Mouse (Mus musculus): ENCODE results near the gene Irf8. TPM values are rescaled to one million over a fixed set of nuclear protein-coding genes. Genes with fewer than 3 reads are reported as not detected.

Gene Irf8
- polyA plus RNA-seq, 1 experiment from 2014 or later = 31.8 TPM

- H3K9ac ChIP-seq (replicated peaks) = no peak overlapping the region
- peaks cover 22% of the 10 kb centered on the region for H3K4me1 ChIP-seq (ENCODE audit: insufficient read depth)
- TF ChIP-seq EP300 (IDR thresholded peaks at IDR 0.05; ENCODE audit: low read depth) = no peak
- TF ChIP-seq CTCF (IDR thresholded peaks at IDR 0.05; ENCODE audit: low read depth) = no peak
- peak overlapping the region; percentile 79 for H3K27ac ChIP-seq (ENCODE audit: low read depth)
- no peak overlapping the region for H3K4me2 ChIP-seq (ENCODE audit: low read depth, low read length)
- ATAC-seq = 0 out of 2 replicates have a peak, but pooled peaks have one; percentile 4
- WGBS (ENCODE audit: insufficient replicate concordance) = 78% methylated on average over 7 of the region's 7 CpGs
- no peaks in the 10 kb centered on the region for H3K9me3 ChIP-seq (ENCODE audit: low read length)
- no peak overlapping the region for H3K4me3 ChIP-seq (ENCODE audit: low read depth, low read length)
- no peaks in the 10 kb centered on the region for H3K27me3 ChIP-seq (ENCODE audit: insufficient read depth, low read length)
- DNase-seq = no peak
- H3K36me3 ChIP-seq (replicated peaks; ENCODE audit: insufficient read depth, low read length) = peaks cover 13% of the 10 kb centered on the region
Measured at GRCm38 (mm10) chr8:120747286-120747685, 11.1 kb downstream of the Irf8 start.

- no peaks in the 10 kb centered on the region for H3K27me3 ChIP-seq (ENCODE audit: insufficient read depth, low read length)
- H3K9ac ChIP-seq (replicated peaks) = no peak overlapping the region
- no peaks in the 10 kb centered on the region for H3K9me3 ChIP-seq (ENCODE audit: low read length)
- H3K27ac ChIP-seq (ENCODE audit: low read depth) = no peak overlapping the region; the same call in 1 of the 2 replicates
- TF ChIP-seq CTCF (IDR thresholded peaks at IDR 0.05; ENCODE audit: low read depth) (no peak), EP300 (IDR thresholded peaks at IDR 0.05; ENCODE audit: low read depth) (no peak)
- H3K36me3 ChIP-seq (replicated peaks; ENCODE audit: insufficient read depth, low read length) = peaks cover 28% of the 10 kb centered on the region
- ATAC-seq (peak; percentile 16; the same call in 1 of the 2 replicates), DNase-seq (no peak)
- H3K4me3 ChIP-seq (ENCODE audit: low read depth, low read length) = no peak overlapping the region
- H3K4me1 ChIP-seq (ENCODE audit: insufficient read depth) = peaks cover 8% of the 10 kb centered on the region
- 55% methylated on average over 9 of the region's 9 CpGs for WGBS (ENCODE audit: insufficient replicate concordance)
- no peak overlapping the region for H3K4me2 ChIP-seq (ENCODE audit: low read depth, low read length)
Measured at GRCm38 (mm10) chr8:120750616-120751015, 14.5 kb downstream of the Irf8 start.

GRCm38 (mm10) chr8:120751226-120752081, 15.3 kb downstream of the Irf8 start:
- peak overlapping the region; percentile 59 for H3K4me2 ChIP-seq (ENCODE audit: low read depth, low read length)
- DNase-seq = no peak
- H3K9ac ChIP-seq (replicated peaks) = peak overlapping the region; percentile 26; the same call in 1 of the 2 replicates
- H3K27me3 ChIP-seq (ENCODE audit: insufficient read depth, low read length) = no peaks in the 10 kb centered on the region
- no peak for ATAC-seq
- peaks cover 28% of the 10 kb centered on the region for H3K36me3 ChIP-seq (replicated peaks; ENCODE audit: insufficient read depth, low read length)
- 63% methylated on average over 21 of the region's 21 CpGs for WGBS (ENCODE audit: insufficient replicate concordance)
- H3K27ac ChIP-seq (ENCODE audit: low read depth) = peak overlapping the region; percentile 71
- H3K4me1 ChIP-seq (ENCODE audit: insufficient read depth) = peaks cover 8% of the 10 kb centered on the region
- no peak for TF ChIP-seq CTCF (IDR thresholded peaks at IDR 0.05; ENCODE audit: low read depth)
- no peak for TF ChIP-seq EP300 (IDR thresholded peaks at IDR 0.05; ENCODE audit: low read depth)
- H3K4me3 ChIP-seq (ENCODE audit: low read depth, low read length) = 0 out of 2 replicates have a peak overlapping the region, but pooled peaks have one; percentile 10
- H3K9me3 ChIP-seq (ENCODE audit: low read length) = no peaks in the 10 kb centered on the region

DNA sequence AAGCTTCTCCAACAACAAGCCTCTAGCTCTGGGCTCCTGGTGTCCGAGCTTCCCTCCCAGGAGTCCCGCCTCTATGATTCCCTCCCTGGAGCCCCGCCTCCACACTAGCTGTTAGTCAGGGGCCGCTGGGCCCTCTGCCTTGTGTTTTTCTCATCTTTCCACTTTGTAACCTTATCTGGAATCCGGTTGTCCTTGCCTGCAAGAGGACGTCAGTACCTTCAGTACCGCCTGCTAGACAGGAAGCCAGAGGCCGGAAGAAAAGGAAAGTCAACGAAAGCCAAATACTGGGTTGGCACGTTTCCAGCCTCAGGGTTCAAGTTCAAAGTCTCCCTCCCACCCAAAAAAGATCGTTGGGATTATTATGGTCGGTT, 15.9 kb downstream of the Irf8 start:
- Histone ChIP-seq H3K4me2 (ENCODE audit: low read depth, low read length) (peak overlapping the region; percentile 59), H3K27me3 (ENCODE audit: insufficient read depth, low read length) (no peaks in the 10 kb centered on the region), H3K4me3 (ENCODE audit: low read depth, low read length) (0 out of 2 replicates have a peak overlapping the region, but pooled peaks have one; percentile 10), H3K9me3 (ENCODE audit: low read length) (no peaks in the 10 kb centered on the region), H3K4me1 (ENCODE audit: insufficient read depth) (peaks cover 8% of the 10 kb centered on the region), H3K36me3 (replicated peaks; ENCODE audit: insufficient read depth, low read length) (peaks cover 28% of the 10 kb centered on the region), H3K27ac (ENCODE audit: low read depth) (peak overlapping the region; percentile 71), H3K9ac (replicated peaks) (0 out of 2 replicates have a peak overlapping the region, but pooled peaks have one; percentile 26)
- DNase-seq (peak; percentile 58), ATAC-seq (peak; percentile 63)
- peak; percentile 68 for TF ChIP-seq EP300 (IDR thresholded peaks at IDR 0.05; ENCODE audit: low read depth)
- no peak for TF ChIP-seq CTCF (IDR thresholded peaks at IDR 0.05; ENCODE audit: low read depth)
- 12% methylated on average over 12 of the region's 12 CpGs for WGBS (ENCODE audit: insufficient replicate concordance)

- Histone ChIP-seq H3K27ac (ENCODE audit: low read depth) (no peak overlapping the region), H3K27me3 (ENCODE audit: insufficient read depth, low read length) (no peaks in the 10 kb centered on the region), H3K4me2 (ENCODE audit: low read depth, low read length) (no peak overlapping the region), H3K9ac (replicated peaks) (no peak overlapping the region), H3K4me1 (ENCODE audit: insufficient read depth) (peaks cover 8% of the 10 kb centered on the region), H3K36me3 (replicated peaks; ENCODE audit: insufficient read depth, low read length) (peaks cover 23% of the 10 kb centered on the region), H3K4me3 (ENCODE audit: low read depth, low read length) (no peak overlapping the region), H3K9me3 (ENCODE audit: low read length) (no peaks in the 10 kb centered on the region)
- ATAC-seq (no peak), DNase-seq (no peak)
- TF ChIP-seq CTCF (IDR thresholded peaks at IDR 0.05; ENCODE audit: low read depth) (no peak), EP300 (IDR thresholded peaks at IDR 0.05; ENCODE audit: low read depth) (no peak)
- WGBS (ENCODE audit: insufficient replicate concordance) = 86% methylated on average over 22 of the region's 22 CpGs
Measured at GRCm38 (mm10) chr8:120753476-120753875, 17.3 kb downstream of the Irf8 start.
